Mouse (Mus musculus): ENCODE results near the gene Myl9. TPM values are rescaled to one million over a fixed set of nuclear protein-coding genes. Genes with fewer than 3 reads are reported as not detected.

Myl9 gene
- 3.3 and 6.0 TPM in 2 replicates for polyA plus RNA-seq (2012; ENCODE audit: low replicate concordance)

DNA sequence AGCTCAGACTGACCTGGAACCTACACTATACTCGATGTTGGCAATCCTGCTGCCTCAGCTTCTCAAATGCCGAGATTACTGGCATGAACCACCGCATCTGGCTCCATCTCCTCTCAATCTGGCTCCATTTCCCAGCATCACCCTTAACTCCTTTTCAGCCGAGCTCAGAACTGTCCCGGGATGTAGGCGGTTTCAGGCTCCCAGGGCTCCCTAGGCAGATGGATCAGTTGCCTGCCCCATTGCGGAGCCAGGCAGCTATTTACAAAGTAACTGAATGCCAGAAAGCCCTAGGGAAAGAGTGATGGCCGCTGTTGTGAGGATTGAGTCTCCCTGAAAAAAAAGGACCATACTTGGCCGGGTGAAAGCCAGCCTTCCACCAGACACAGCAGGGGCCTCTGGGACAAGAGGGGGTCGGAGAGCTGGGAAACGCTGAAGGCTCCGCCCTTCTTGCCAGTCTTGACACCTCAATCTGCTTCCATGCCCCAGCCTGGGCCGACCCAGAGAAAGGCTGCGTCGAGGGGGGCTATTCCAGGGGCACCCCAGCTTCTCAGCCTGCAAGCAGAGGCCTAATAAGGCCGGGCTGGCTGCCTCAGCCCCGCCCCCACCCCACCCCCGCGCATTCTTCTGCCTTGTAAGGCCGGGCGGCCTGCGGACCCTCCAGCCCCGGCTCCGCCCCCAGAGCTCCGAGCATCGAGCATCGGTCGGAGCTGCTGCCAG lies at the start of gene Myl9:
Myl9 (plus strand) TSS at position 683 of the 717 bp plus-strand sequence.

Other genes starting within 250 kb of the Myl9 start
- 5.8 and 25.8 TPM in 2 replicates for gene Aar2, start 227.8 kb upstream of the Myl9 start, polyA plus RNA-seq (2012; ENCODE audit: low replicate concordance)
- gene Dlgap4, start 161.7 kb upstream of the Myl9 start, polyA plus RNA-seq (2012; ENCODE audit: low replicate concordance), result 15.5 and 21.3 TPM in 2 replicates
- gene Tgif2, start 64.6 kb downstream of the Myl9 start, polyA plus RNA-seq (2012; ENCODE audit: low replicate concordance), result 41.9 and 55.4 TPM in 2 replicates
- 0.53 and 1.4 TPM in 2 replicates for gene 4930518I15Rik, start 82.5 kb downstream of the Myl9 start, polyA plus RNA-seq (2012; ENCODE audit: low replicate concordance)
- gene Rab5if, start 87.7 kb downstream of the Myl9 start, polyA plus RNA-seq (2012; ENCODE audit: low replicate concordance), result 72.8 and 128 TPM in 2 replicates
- gene Sla2, start 111.8 kb downstream of the Myl9 start, polyA plus RNA-seq (2012; ENCODE audit: low replicate concordance), result 1.3 and 2.1 TPM in 2 replicates
- gene Ndrg3, start 216.6 kb downstream of the Myl9 start, polyA plus RNA-seq (2012; ENCODE audit: low replicate concordance), result 1.2 and 6.5 TPM in 2 replicates
- 1.7 and 2.2 TPM in 2 replicates for gene Dsn1, start 231.7 kb downstream of the Myl9 start, polyA plus RNA-seq (2012; ENCODE audit: low replicate concordance)

Data from leukemia stem cell, adult 10-12 weeks (primary cell).